Mouse (Mus musculus) embryonic stem cell, embryonic (primary cell): ENCODE measurements around the gene Kdm5a.

Experiments used
- CTCF ChIA-PET, 4 experiments: fragments of 300-600 bp in 2 of 4; fragments of 350-600 bp in 2 of 4; sonication (Branson Sonifier 250); formaldehyde crosslinking; loops; one replicate each; lab custom pipeline; 2022; ENCODE audit warnings: inconsistent platforms in 2 of 4; lab: Charles Lee
- POLR2A ChIA-PET, 4 experiments: fragments of 300-600 bp in 2 of 4; fragments of 350-600 bp in 2 of 4; sonication (Branson Sonifier 250); formaldehyde crosslinking; loops; one replicate each; lab custom pipeline; 2022; ENCODE audit warnings: antibody characterized with exemption in 4 of 4, inconsistent platforms in 1 of 4; lab: Charles Lee

Gene Kdm5a

GRCm38 (mm10) chr6:120462251-120462650 lies 98.3 kb downstream of the Kdm5a start:
- ChIA-PET CTCF (interaction anchor here in 2 of 4 experiments (0.6 to 1.4 kb wide), 3 partner anchors 21 to 913 kb away, joined by 3 to 7 read pairs (median 5); no protein-coding TSS in a partner anchor), POLR2A (interaction anchor here (0.6 to 1.9 kb wide), 13 partner anchors 10 to 534 kb away, joined by 3 to 8 read pairs (median 4); no protein-coding TSS in a partner anchor)

GRCm38 (mm10) chr6:120463086-120463871 lies 99.4 kb downstream of the Kdm5a start, which contains the start of gene Il17ra:
Gene Il17ra (plus strand): TSS chr6:120463247.
- ChIA-PET POLR2A (interaction anchor here (0.6 to 1.9 kb wide), 9 partner anchors 9 to 213 kb away, joined by 3 to 8 read pairs (median 4); no protein-coding TSS in a partner anchor), CTCF (interaction anchor here in 2 of 4 experiments (0.6 to 2.0 kb wide), 3 partner anchors 19 to 912 kb away, joined by 5 to 8 read pairs (median 7); no protein-coding TSS in a partner anchor)

- ChIA-PET CTCF (interaction anchor here in 2 of 4 experiments (1.4 to 2.0 kb wide), 2 partner anchors 19 kb away, joined by 7 to 8 read pairs; no protein-coding TSS in a partner anchor), POLR2A (interaction anchor here in 2 of 4 experiments (0.8 to 1.9 kb wide), 4 partner anchors 8 to 107 kb away, joined by 3 to 8 read pairs (median 6); no protein-coding TSS in a partner anchor)
These were observed 100.0 kb downstream of the Kdm5a start for GRCm38 (mm10) chr6:120463884-120464283.

- ChIA-PET CTCF (interaction anchor here in 1 of 4 experiments (2.0 kb wide), 1 partner anchor 18 kb away, joined by 8 read pairs; no protein-coding TSS in a partner anchor), POLR2A (no interaction called here)
These were observed 100.5 kb downstream of the Kdm5a start for GRCm38 (mm10) chr6:120464406-120464939.

- ChIA-PET CTCF (interaction anchor here in 1 of 4 experiments (0.5 kb wide), 1 partner anchor 8 kb away, joined by 4 read pairs; no protein-coding TSS in a partner anchor), POLR2A (no interaction called here)
These were observed 101.5 kb downstream of the Kdm5a start for GRCm38 (mm10) chr6:120465393-120465792.

GRCm38 (mm10) chr6:120466609-120467329 lies 102.8 kb downstream of the Kdm5a start:
- ChIA-PET POLR2A (interaction anchor here in 3 of 4 experiments (0.5 to 0.6 kb wide), 3 partner anchors 64 to 1223 kb away, joined by 3 to 5 read pairs (median 3); no protein-coding TSS in a partner anchor), CTCF (interaction anchor here in 1 of 4 experiments (0.7 kb wide), 1 partner anchor 16 kb away, joined by 3 read pairs; no protein-coding TSS in a partner anchor)

DNA sequence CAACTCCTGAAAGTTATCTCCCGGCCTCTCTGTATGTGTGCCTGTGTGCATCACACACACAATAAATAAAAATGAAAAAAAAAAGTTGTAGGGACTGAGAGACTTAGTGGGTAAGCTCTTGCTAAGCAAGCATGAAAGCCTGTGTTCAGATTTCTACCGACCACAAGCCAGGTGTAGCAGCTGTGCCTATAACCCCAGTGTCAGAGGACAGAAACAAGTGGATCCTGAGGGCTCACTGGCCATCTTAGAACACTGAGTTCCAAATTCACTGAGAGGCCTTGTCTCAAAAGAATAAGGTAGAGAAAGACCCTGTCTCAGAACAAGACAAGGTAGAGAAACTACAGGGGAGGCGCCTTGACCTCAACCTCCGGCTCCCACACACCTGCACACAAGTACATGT lies 104.3 kb downstream of the Kdm5a start:
- POLR2A ChIA-PET = no interaction called here

GRCm38 (mm10) chr6:120469268-120469667 lies 105.3 kb downstream of the Kdm5a start:
- POLR2A ChIA-PET = interaction anchor here in 2 of 4 experiments (0.6 to 2.8 kb wide), 5 partner anchors 13 to 237 kb away, joined by 3 to 9 read pairs (median 3); no protein-coding TSS in a partner anchor

More for the DNA sequence above, 104.3 kb downstream of the Kdm5a start:
- CTCF ChIA-PET = interaction anchor here in 1 of 4 experiments (1.9 kb wide), 1 partner anchor 13 kb away, joined by 5 read pairs; no protein-coding TSS in a partner anchor

GRCm38 (mm10) chr6:120469770-120470169 lies 105.8 kb downstream of the Kdm5a start:
- CTCF ChIA-PET = interaction anchor here (0.5 to 1.9 kb wide), 9 partner anchors 12 to 1747 kb away, joined by 3 to 5 read pairs (median 4); no protein-coding TSS in a partner anchor
- POLR2A ChIA-PET = interaction anchor here in 2 of 4 experiments (0.6 to 2.8 kb wide), 5 partner anchors 12 to 237 kb away, joined by 3 to 9 read pairs (median 3); no protein-coding TSS in a partner anchor

More at GRCm38 (mm10) chr6:120469268-120469667, 105.3 kb downstream of the Kdm5a start:
- CTCF ChIA-PET = interaction anchor here (0.5 to 1.9 kb wide), 9 partner anchors 12 to 1746 kb away, joined by 3 to 5 read pairs (median 4); no protein-coding TSS in a partner anchor

DNA sequence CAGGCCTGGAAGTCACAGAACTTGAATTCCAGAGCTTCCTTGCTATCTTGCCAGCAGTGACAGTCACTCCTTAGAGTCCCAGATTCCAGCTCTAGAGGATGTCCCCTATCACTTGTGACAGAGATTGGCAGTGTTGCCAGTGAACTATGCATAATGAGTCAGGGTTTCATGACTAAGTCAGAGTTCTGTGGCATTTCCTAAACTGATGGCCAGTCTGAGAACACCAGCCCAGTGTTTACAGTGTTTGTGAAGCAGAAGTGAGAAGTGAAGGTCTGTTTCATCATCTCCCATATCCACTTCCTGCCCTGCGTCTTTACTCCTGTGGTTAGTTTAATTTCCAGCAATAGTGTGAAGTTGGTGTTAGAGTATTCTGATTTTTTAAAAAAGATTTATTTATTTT lies 106.7 kb downstream of the Kdm5a start:
- CTCF ChIA-PET = interaction anchor here in 2 of 4 experiments (0.9 to 1.4 kb wide), 2 partner anchors 11 to 12 kb away, joined by 5 read pairs; no protein-coding TSS in a partner anchor
- POLR2A ChIA-PET = interaction anchor here in 2 of 4 experiments (0.6 to 2.8 kb wide), 4 partner anchors 11 to 122 kb away, joined by 3 to 9 read pairs (median 4); no protein-coding TSS in a partner anchor

- ChIA-PET CTCF (interaction anchor here in 2 of 4 experiments (2.2 to 2.3 kb wide), 2 partner anchors 10 to 11 kb away, joined by 14 to 15 read pairs; no protein-coding TSS in a partner anchor), POLR2A (interaction anchor here in 2 of 4 experiments (1.1 to 2.8 kb wide), 6 partner anchors 9 to 18 kb away, joined by 3 to 9 read pairs (median 4); partner anchors contain the start of gene Il17ra (in 1 of the 2))
These were observed 108.1 kb downstream of the Kdm5a start for GRCm38 (mm10) chr6:120471991-120472441.

DNA sequence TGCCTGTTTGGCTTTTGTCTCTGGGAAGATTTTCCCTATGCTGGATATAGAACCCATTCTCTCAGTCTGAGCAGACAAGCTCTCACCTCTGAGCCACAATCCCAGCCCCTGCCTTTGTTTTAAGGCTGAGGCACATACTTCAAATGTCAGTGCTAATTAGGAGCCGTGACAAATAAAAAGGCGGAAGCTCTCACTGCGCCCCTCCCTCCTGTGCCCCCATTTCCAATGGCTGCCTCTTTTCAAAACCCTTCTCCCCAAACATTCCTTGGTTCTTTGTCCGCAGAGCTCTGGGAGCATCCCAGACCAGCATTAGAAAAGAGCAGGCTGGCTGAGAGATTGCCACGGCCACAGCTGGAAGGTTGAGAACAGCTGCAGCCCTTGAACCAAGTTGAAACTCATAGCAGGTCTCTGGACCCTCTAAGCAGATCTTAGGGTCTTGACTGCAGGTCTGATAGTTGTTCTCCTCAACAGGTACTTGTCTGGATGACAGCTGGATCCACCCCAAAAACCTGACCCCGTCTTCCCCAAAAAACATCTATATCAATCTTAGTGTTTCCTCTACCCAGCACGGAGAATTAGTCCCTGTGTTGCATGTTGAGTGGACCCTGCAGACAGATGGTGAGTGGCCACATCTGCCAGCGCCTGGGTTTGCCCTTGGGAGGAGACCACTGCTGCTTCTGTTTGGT lies 108.7 kb downstream of the Kdm5a start:
- CTCF ChIA-PET = interaction anchor here in 2 of 4 experiments (2.2 to 2.3 kb wide), 2 partner anchors 10 to 11 kb away, joined by 14 to 15 read pairs; no protein-coding TSS in a partner anchor
- POLR2A ChIA-PET = interaction anchor here (1.1 to 2.0 kb wide), 7 partner anchors 9 to 20 kb away, joined by 3 to 5 read pairs (median 3); partner anchors contain the start of gene Il17ra (in 1 of the 4)

GRCm38 (mm10) chr6:120473427-120473826 lies 109.5 kb downstream of the Kdm5a start:
- POLR2A ChIA-PET = interaction anchor here in 3 of 4 experiments (0.8 to 2.0 kb wide), 5 partner anchors 8 to 46 kb away, joined by 3 to 5 read pairs (median 3); no protein-coding TSS in a partner anchor
- CTCF ChIA-PET = interaction anchor here in 2 of 4 experiments (2.2 to 2.3 kb wide), 2 partner anchors 9 to 10 kb away, joined by 14 to 15 read pairs; no protein-coding TSS in a partner anchor

DNA sequence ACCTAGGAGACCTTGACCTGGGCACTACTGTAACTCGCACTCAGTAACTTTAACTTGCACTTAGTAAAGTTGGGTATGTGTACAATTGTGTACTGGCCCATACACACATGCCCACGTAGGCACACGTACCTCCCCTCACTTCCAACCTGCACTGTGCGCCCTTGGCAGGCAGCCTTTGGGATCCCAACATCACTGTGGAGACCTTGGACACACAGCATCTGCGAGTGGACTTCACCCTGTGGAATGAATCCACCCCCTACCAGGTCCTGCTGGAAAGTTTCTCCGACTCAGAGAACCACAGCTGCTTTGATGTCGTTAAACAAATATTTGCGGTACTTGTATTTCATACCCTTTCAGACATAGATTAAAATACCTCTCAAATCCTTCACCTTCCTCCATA lies 111.4 kb downstream of the Kdm5a start:
- POLR2A ChIA-PET = interaction anchor here in 1 of 4 experiments (1.6 to 2.9 kb wide), 3 partner anchors 13 to 20 kb away, joined by 3 to 8 read pairs (median 4); partner anchors contain the start of genes Il17ra and Tmem121b
- CTCF ChIA-PET = interaction anchor here in 1 of 4 experiments (0.7 kb wide), 1 partner anchor 44 kb away, joined by 3 read pairs; no protein-coding TSS in a partner anchor

- ChIA-PET CTCF (no interaction called here), POLR2A (no interaction called here)
These were observed 115.4 kb downstream of the Kdm5a start for GRCm38 (mm10) chr6:120479302-120479701.

DNA sequence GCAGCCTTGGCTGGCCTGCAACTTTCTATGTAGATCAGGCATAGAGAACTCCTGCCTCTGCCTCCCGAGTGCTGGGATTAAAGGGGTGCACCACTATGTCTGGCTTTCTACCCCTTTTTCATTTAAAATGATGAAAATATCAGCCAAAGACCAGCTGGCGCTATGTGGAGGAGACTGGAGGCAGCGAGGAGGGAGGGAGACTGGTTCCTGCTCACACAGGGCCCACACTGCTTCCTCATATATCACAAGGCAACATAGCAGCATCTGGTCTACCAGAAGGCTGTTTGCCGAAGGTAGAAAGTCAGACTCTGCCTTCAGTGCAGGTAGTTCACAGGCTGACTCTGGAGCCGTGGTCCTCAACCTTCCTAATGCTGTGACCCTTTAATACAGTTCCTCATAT lies 116.4 kb downstream of the Kdm5a start:
- ChIA-PET CTCF (no interaction called here), POLR2A (interaction anchor here in 1 of 4 experiments (2.2 kb wide), 1 partner anchor 7 kb away, joined by 5 read pairs; no protein-coding TSS in a partner anchor)
